Mouse (Mus musculus) cerebellum, adult 11 months (tissue): ENCODE data around the gene 1110051M20Rik.
A peak's percentile ranks its signal among the peaks of the same experiment; 100 is the strongest.

Experiments
- DNase-seq: peaks from one replicate; pipeline ENCODE4 v3.0.0; 2022

Gene 1110051M20Rik

GRCm38 (mm10) chr2:91299156-91299555, 145.3 kb downstream of the 1110051M20Rik start:
- no peak for DNase-seq

- DNase-seq: no peak
These were observed 148.6 kb downstream of the 1110051M20Rik start for GRCm38 (mm10) chr2:91295895-91296294.

GRCm38 (mm10) chr2:91294226-91294625, 150.3 kb downstream of the 1110051M20Rik start:
- DNase-seq: no peak

GRCm38 (mm10) chr2:91291197-91292007, 153.1 kb downstream of the 1110051M20Rik start:
- no peak for DNase-seq

- no peak for DNase-seq
These were observed 156.9 kb downstream of the 1110051M20Rik start for GRCm38 (mm10) chr2:91287563-91287962.

- DNase-seq: peak; percentile 79
These were observed 158.5 kb downstream of the 1110051M20Rik start for GRCm38 (mm10) chr2:91285885-91286505.

- DNase-seq: peak; percentile 75
These were observed 159.9 kb downstream of the 1110051M20Rik start for GRCm38 (mm10) chr2:91284375-91285199.

- no peak for DNase-seq
These were observed 160.5 kb downstream of the 1110051M20Rik start for GRCm38 (mm10) chr2:91283972-91284371.

GRCm38 (mm10) chr2:91281366-91281765, 163.1 kb downstream of the 1110051M20Rik start:
- DNase-seq: no peak

GRCm38 (mm10) chr2:91279372-91279755, 165.1 kb downstream of the 1110051M20Rik start:
- DNase-seq: no peak

- DNase-seq: no peak
These were observed 165.6 kb downstream of the 1110051M20Rik start for GRCm38 (mm10) chr2:91278749-91279371.

GRCm38 (mm10) chr2:91269687-91270133, 174.8 kb downstream of the 1110051M20Rik start:
- DNase-seq: peak; percentile 66

GRCm38 (mm10) chr2:91268706-91269105, 175.8 kb downstream of the 1110051M20Rik start:
- no peak for DNase-seq

- no peak for DNase-seq
These were observed 176.5 kb downstream of the 1110051M20Rik start for GRCm38 (mm10) chr2:91268042-91268441.

- DNase-seq: peak; percentile 98
These were observed 179.5 kb downstream of the 1110051M20Rik start, which contains the start of gene Arfgap2 for GRCm38 (mm10) chr2:91264711-91265681. Gene Arfgap2, plus strand, starts transcription at chr2:91264974.

- no peak for DNase-seq
These were observed 180.5 kb downstream of the 1110051M20Rik start for GRCm38 (mm10) chr2:91263692-91264660.

- no peak for DNase-seq
These were observed 185.0 kb downstream of the 1110051M20Rik start for GRCm38 (mm10) chr2:91259493-91259892.

- DNase-seq: no peak
These were observed 185.7 kb downstream of the 1110051M20Rik start for GRCm38 (mm10) chr2:91258830-91259229.

- DNase-seq: no peak
These were observed 186.4 kb downstream of the 1110051M20Rik start for GRCm38 (mm10) chr2:91258054-91258453.
